Mouse (Mus musculus) stomach, adult 2 months (tissue): Measurements from ENCODE around the gene Krt32. TPM values are rescaled to one million over a fixed set of nuclear protein-coding genes. Genes with fewer than 3 reads are reported as not detected.

ENCODE experiments used
- polyA plus RNA-seq: library from polyadenylated mRNA; depleted of rRNA; stranded (reverse); fragments of >200 nt; gene quantifications from 2 replicates; pipeline ENCODE4 v1.2.3, GENCODE M21; 2012; rRNA removed

Krt32 gene
- 2.5 TPM in 2 replicates for polyA plus RNA-seq

GRCm38 (mm10) chr11:100087861-100088260 lies at the start of gene Krt32:
Gene Krt32 (minus strand): TSS chr11:100088226.

GRCm38 (mm10) chr11:100135731-100136130 lies 47.7 kb upstream of the Krt32 start, which contains the start of gene Krt15:
Gene Krt15 (minus strand): TSS chr11:100135928.

GRCm38 (mm10) chr11:100121466-100121865 lies 33.4 kb upstream of the Krt32 start, which contains the start of gene Krt13:
Gene Krt13 (minus strand): TSS chr11:100121566.

GRCm38 (mm10) chr11:100105576-100106122 lies 17.6 kb upstream of the Krt32 start, which contains the start of gene Krt36:
Gene Krt36 (minus strand): TSS chr11:100105626.

GRCm38 (mm10) chr11:100096141-100096540 lies 8.1 kb upstream of the Krt32 start, which contains the start of gene Krt35:
Gene Krt35 (minus strand): TSS chr11:100096241.

GRCm38 (mm10) chr11:100050451-100050850 lies 37.6 kb downstream of the Krt32 start, which contains the start of gene Krt31:
Gene Krt31 (minus strand): TSS chr11:100050551.

GRCm38 (mm10) chr11:100041454-100041853 lies 46.6 kb downstream of the Krt32 start, which contains the start of gene Krt34:
Gene Krt34 (minus strand): TSS chr11:100041554.

Other genes starting within 250 kb of the Krt32 start
- gene Krtap4-16, start 236.6 kb downstream of the Krt32 start, polyA plus RNA-seq: not detected in 2 replicates
- gene Gm11568, start 230.3 kb downstream of the Krt32 start, polyA plus RNA-seq: not detected in 2 replicates
- gene Gm11559, start 223.8 kb downstream of the Krt32 start, polyA plus RNA-seq: not detected in 2 replicates
- gene Krtap9-1, start 214.8 kb downstream of the Krt32 start, polyA plus RNA-seq: not detected in 2 replicates
- gene Gm11567, start 209.0 kb downstream of the Krt32 start, polyA plus RNA-seq: not detected in 2 replicates
- not detected in 2 replicates for gene Krtap31-1, start 180.3 kb downstream of the Krt32 start, polyA plus RNA-seq
- gene Gm11565, start 173.5 kb downstream of the Krt32 start, polyA plus RNA-seq: not detected in 2 replicates
- not detected in 2 replicates for gene Krtap31-2, start 151.9 kb downstream of the Krt32 start, polyA plus RNA-seq
- not detected in 2 replicates for gene Krtap9-5, start 139.8 kb downstream of the Krt32 start, polyA plus RNA-seq
- gene Krtap29-1, start 109.2 kb downstream of the Krt32 start, polyA plus RNA-seq: not detected in 2 replicates
- not detected in 2 replicates for gene Krtap16-1, start 101.6 kb downstream of the Krt32 start, polyA plus RNA-seq
- gene Krtap17-1, start 94.2 kb downstream of the Krt32 start, polyA plus RNA-seq: not detected in 2 replicates
- gene Krt33a, start 72.0 kb downstream of the Krt32 start, polyA plus RNA-seq: not detected in 2 replicates
- not detected in 2 replicates for gene Krt33b, start 58.4 kb downstream of the Krt32 start, polyA plus RNA-seq
- gene Krt34, start 46.7 kb downstream of the Krt32 start, polyA plus RNA-seq: not detected in 2 replicates
- gene Krt31, start 37.7 kb downstream of the Krt32 start, polyA plus RNA-seq: 0.09 TPM in 1 of 2 replicates, not detected in the other
- 0.08 TPM in 1 of 2 replicates, not detected in the other for gene Krt35, start 8.0 kb upstream of the Krt32 start, polyA plus RNA-seq
- 0.06 and 0.19 TPM in 2 replicates for gene Krt36, start 17.4 kb upstream of the Krt32 start, polyA plus RNA-seq
- gene Krt13, start 33.3 kb upstream of the Krt32 start, polyA plus RNA-seq: 602 and 681 TPM in 2 replicates
- 7.7 and 17.9 TPM in 2 replicates for gene Krt15, start 47.7 kb upstream of the Krt32 start, polyA plus RNA-seq
- 1,679 and 2,029 TPM in 2 replicates for gene Krt19, start 60.4 kb upstream of the Krt32 start, polyA plus RNA-seq
- not detected in 2 replicates for gene Krt9, start 105.0 kb upstream of the Krt32 start, polyA plus RNA-seq
- 147 and 161 TPM in 2 replicates for gene Krt14, start 119.3 kb upstream of the Krt32 start, polyA plus RNA-seq
- 5.1 and 6.5 TPM in 2 replicates for gene Krt16, start 160.7 kb upstream of the Krt32 start, polyA plus RNA-seq
- gene Krt17, start 172.8 kb upstream of the Krt32 start, polyA plus RNA-seq: 20.4 and 26.8 TPM in 2 replicates
- 0.11 and 0.31 TPM in 2 replicates for gene Krt42, start 181.6 kb upstream of the Krt32 start, polyA plus RNA-seq
- gene Eif1, start 231.7 kb upstream of the Krt32 start, polyA plus RNA-seq: 59.7 and 89.2 TPM in 2 replicates
- 1,071 and 1,807 TPM in 2 replicates for gene Gast, start 246.2 kb upstream of the Krt32 start, polyA plus RNA-seq